Mouse (Mus musculus) ovary, postnatal 36 days (tissue): Measurements from ENCODE around the gene Nab1.

Experiments used
- DNase-seq: peaks from one replicate; pipeline ENCODE4 v3.0.0; 2022; ENCODE audit warnings: low spot score, mixed read lengths

The Nab1 gene

GRCm38 (mm10) chr1:52470811-52471489 lies 29.5 kb downstream of the Nab1 start:
- DNase-seq, result no peak

GRCm38 (mm10) chr1:52470326-52470725 lies 30.2 kb downstream of the Nab1 start:
- no peak for DNase-seq

- DNase-seq, result no peak
Observed at GRCm38 (mm10) chr1:52466518-52467120, 33.9 kb downstream of the Nab1 start.

- no peak for DNase-seq
Observed at GRCm38 (mm10) chr1:52465830-52466229, 34.6 kb downstream of the Nab1 start.

- DNase-seq, result no peak
Observed at GRCm38 (mm10) chr1:52465264-52465663, 35.2 kb downstream of the Nab1 start.

- no peak for DNase-seq
Observed at GRCm38 (mm10) chr1:52463305-52463704, 37.2 kb downstream of the Nab1 start.

GRCm38 (mm10) chr1:52456571-52456970 lies 43.9 kb downstream of the Nab1 start:
- no peak for DNase-seq

GRCm38 (mm10) chr1:52454509-52455001 lies 45.9 kb downstream of the Nab1 start:
- DNase-seq, result no peak

GRCm38 (mm10) chr1:52451360-52451759 lies 49.1 kb downstream of the Nab1 start:
- no peak for DNase-seq

- DNase-seq, result no peak
Observed at GRCm38 (mm10) chr1:52435856-52436255, 64.6 kb downstream of the Nab1 start.

- no peak for DNase-seq
Observed at GRCm38 (mm10) chr1:52434085-52434484, 66.4 kb downstream of the Nab1 start.

- DNase-seq, result no peak
Observed at GRCm38 (mm10) chr1:52431806-52432205, 68.7 kb downstream of the Nab1 start.

GRCm38 (mm10) chr1:52430606-52431005 lies 69.9 kb downstream of the Nab1 start:
- DNase-seq, result no peak

- DNase-seq, result no peak
Observed at GRCm38 (mm10) chr1:52430116-52430515, 70.4 kb downstream of the Nab1 start.

- DNase-seq, result no peak
Observed at GRCm38 (mm10) chr1:52427841-52428464, 72.5 kb downstream of the Nab1 start.

GRCm38 (mm10) chr1:52423846-52424245 lies 76.6 kb downstream of the Nab1 start:
- DNase-seq, result no peak

GRCm38 (mm10) chr1:52423057-52423456 lies 77.4 kb downstream of the Nab1 start:
- DNase-seq, result no peak

- DNase-seq, result no peak
Observed at GRCm38 (mm10) chr1:52422137-52422536, 78.3 kb downstream of the Nab1 start.

- no peak for DNase-seq
Observed at GRCm38 (mm10) chr1:52421623-52422022, 78.9 kb downstream of the Nab1 start.

GRCm38 (mm10) chr1:52419088-52419819 lies 81.2 kb downstream of the Nab1 start:
- no peak for DNase-seq
